Mouse (Mus musculus): Measurements from ENCODE around the gene Cnnm4. TPM values are rescaled to one million over a fixed set of nuclear protein-coding genes. Genes with fewer than 3 reads are reported as not detected.

Cnnm4 gene
- total RNA-seq, 1 experiment, result 10.7 TPM

DNA sequence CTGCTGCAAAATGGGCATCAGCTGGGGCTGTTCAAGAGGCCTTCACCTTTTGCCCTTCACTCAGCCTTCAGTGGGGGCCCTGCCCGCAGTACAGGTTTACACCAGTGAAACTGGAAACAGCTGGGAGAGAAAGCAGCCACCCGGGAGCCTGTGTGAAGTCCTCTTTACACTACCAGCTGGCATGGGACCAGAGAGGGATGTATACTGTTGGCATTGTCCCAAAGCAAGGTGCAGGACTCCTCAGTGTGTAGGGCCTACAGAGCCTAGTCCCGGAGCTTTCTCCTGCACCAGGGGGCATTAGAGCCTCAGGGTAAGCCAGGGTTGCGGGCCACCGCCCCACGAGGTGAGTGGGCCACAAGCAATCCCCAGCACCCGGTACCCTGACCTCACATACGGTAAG, 59.1 kb downstream of the Cnnm4 start:
- H3K9me3 ChIP-seq (ENCODE audit: control insufficient read depth, insufficient read depth, low read depth, low read length), result no peaks in the 10 kb centered on the region

DNA sequence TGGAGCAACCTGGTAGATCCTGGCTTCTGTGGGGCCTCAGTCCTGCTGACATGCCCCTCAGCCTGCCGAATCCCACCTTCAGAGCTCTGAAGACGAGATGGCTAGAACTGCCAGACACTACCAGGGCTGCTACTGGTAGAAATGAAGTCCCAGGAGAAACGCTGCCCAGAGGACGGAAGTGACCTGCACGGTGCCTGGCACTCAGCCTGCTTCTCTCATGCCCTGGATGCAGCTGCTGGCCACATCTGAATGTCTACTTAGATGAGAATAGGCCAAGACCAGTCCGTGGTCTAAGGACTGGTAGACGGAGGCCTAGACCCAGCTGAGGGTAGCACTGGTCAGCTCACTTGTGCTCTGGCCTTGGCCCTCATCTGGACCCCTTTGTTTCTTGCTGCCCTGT, 59.5 kb downstream of the Cnnm4 start:
- Histone ChIP-seq H3K36me3 (ENCODE audit: control insufficient read depth, insufficient read depth, low read length, poor library complexity, severe bottlenecking) (no peaks in the 10 kb centered on the region), H3K4me3 (ENCODE audit: insufficient read depth in 1 of 2, low read depth in 1 of 2, low read length in 2 of 2, poor library complexity in 1 of 2, severe bottlenecking in 1 of 2) (no peak overlapping the region), H3K4me1 (ENCODE audit: control insufficient read depth in 2 of 2, insufficient read depth in 2 of 2, low read length in 2 of 2, poor library complexity in 1 of 2) (peaks cover 2 to 5% of the 10 kb centered on the region in 2 experiments; a peak in 2 of 4 replicates), H3K27ac (ENCODE audit: insufficient read depth, low read depth, low read length, poor library complexity, severe bottlenecking) (no peak overlapping the region), H3K9me3 (ENCODE audit: control insufficient read depth, insufficient read depth, low read depth, low read length) (no peaks in the 10 kb centered on the region), H3K9ac (ENCODE audit: insufficient read depth, low read depth, low read length, poor library complexity, severe bottlenecking) (no peak overlapping the region)
- in situ Hi-C loops (cut with MboI; ENCODE audit: low sequenced_read_pairs in 2 of 2, unreplicated experiment in 2 of 2), result no loop called here
- no peak for DNase-seq (ENCODE audit: low read depth, low spot score)
- TF ChIP-seq ZNF384 (IDR thresholded peaks at IDR 0.05; ENCODE audit: low read depth, low read length) (no peak), ZC3H11A (IDR thresholded peaks at IDR 0.05; ENCODE audit: borderline replicate concordance, low read depth, low read length) (no peak), CHD2 (IDR thresholded peaks at IDR 0.05; ENCODE audit: low read depth, low read length) (no peak)

More for the DNA sequence above, 59.1 kb downstream of the Cnnm4 start:
- TF ChIP-seq ZNF384 (IDR thresholded peaks at IDR 0.05; ENCODE audit: low read depth, low read length) (no peak), HCFC1 (IDR thresholded peaks at IDR 0.05; ENCODE audit: borderline replicate concordance, insufficient read depth, low read length) (no peak), ZC3H11A (IDR thresholded peaks at IDR 0.05; ENCODE audit: borderline replicate concordance, low read depth, low read length) (no peak), CHD2 (IDR thresholded peaks at IDR 0.05; ENCODE audit: low read depth, low read length) (no peak), MAFK (IDR thresholded peaks at IDR 0.05; ENCODE audit: insufficient read depth, low read depth, low read length) (no peak)
- peaks cover 4% of the 10 kb centered on the region for H3K36me3 ChIP-seq (ENCODE audit: control insufficient read depth, insufficient read depth, low read length, poor library complexity, severe bottlenecking)
- H3K9ac ChIP-seq (ENCODE audit: insufficient read depth, low read depth, low read length, poor library complexity, severe bottlenecking), result no peak overlapping the region
- H3K4me3 ChIP-seq (ENCODE audit: insufficient read depth in 1 of 2, low read depth in 1 of 2, low read length in 2 of 2, poor library complexity in 1 of 2, severe bottlenecking in 1 of 2), result no peak overlapping the region
- H3K4me1 ChIP-seq (ENCODE audit: control insufficient read depth in 2 of 2, insufficient read depth in 2 of 2, low read length in 2 of 2, poor library complexity in 1 of 2), result peaks cover 2 to 5% of the 10 kb centered on the region in 2 experiments; a peak in 2 of 4 replicates
- H3K27ac ChIP-seq (ENCODE audit: insufficient read depth, low read depth, low read length, poor library complexity, severe bottlenecking), result no peak overlapping the region
- no peak for DNase-seq (ENCODE audit: low read depth, low spot score)
- in situ Hi-C loops (cut with MboI; ENCODE audit: low sequenced_read_pairs in 2 of 2, unreplicated experiment in 2 of 2), result no loop called here

DNA sequence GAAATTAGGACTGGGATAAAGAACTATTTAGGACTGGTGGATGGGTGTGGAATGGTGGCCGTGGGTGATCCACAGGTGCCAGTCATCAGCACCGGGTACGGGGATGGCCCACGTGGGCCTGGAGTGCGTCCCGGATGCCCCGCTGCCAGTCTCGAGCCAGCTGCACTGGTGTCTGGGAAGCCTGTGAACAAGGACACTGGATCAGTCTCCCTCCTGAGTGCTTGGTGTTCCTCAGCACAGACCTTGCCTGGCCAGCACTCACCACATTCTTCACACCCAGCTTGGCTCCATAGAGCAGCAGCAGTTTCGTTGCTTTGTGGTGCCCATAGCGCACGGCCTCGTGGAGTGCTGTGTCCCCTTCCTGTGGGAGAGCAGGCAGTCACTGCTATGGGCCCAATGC, 60.0 kb downstream of the Cnnm4 start:
- in situ Hi-C loops (cut with MboI; ENCODE audit: low sequenced_read_pairs in 2 of 2, unreplicated experiment in 2 of 2), result no loop called here

DNA sequence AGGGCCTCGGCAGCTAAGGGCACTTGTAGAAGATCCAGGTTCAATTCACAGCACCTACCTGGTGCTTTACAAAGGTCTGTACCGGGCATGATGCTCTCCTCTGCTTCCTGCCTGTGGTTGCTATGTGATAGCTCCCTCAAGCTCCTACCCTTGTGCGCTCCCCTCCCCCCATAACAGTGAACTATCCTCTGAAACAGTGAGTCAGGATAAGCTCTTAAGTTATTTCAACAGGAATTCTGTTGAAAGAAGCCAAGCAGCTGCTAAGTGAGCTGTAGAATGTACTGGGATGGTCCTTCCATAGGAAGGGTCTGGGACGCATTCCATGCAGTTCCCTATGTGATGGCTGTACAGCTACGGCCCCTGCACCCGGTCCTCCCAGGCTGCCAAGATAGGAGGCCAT, 62.1 kb downstream of the Cnnm4 start:
- no peak for DNase-seq (ENCODE audit: low read depth, low spot score)
- Histone ChIP-seq H3K27ac (ENCODE audit: insufficient read depth, low read depth, low read length, poor library complexity, severe bottlenecking) (no peak overlapping the region), H3K9ac (ENCODE audit: insufficient read depth, low read depth, low read length, poor library complexity, severe bottlenecking) (no peak overlapping the region), H3K4me3 (ENCODE audit: insufficient read depth in 1 of 2, low read depth in 1 of 2, low read length in 2 of 2, poor library complexity in 1 of 2, severe bottlenecking in 1 of 2) (no peak overlapping the region), H3K4me1 (ENCODE audit: control insufficient read depth in 2 of 2, insufficient read depth in 2 of 2, low read length in 2 of 2, poor library complexity in 1 of 2) (peaks cover 2 to 5% of the 10 kb centered on the region in 2 experiments; a peak in 2 of 4 replicates), H3K9me3 (ENCODE audit: control insufficient read depth, insufficient read depth, low read depth, low read length) (no peaks in the 10 kb centered on the region), H3K36me3 (ENCODE audit: control insufficient read depth, insufficient read depth, low read length, poor library complexity, severe bottlenecking) (no peaks in the 10 kb centered on the region)
- in situ Hi-C loops (cut with MboI; ENCODE audit: low sequenced_read_pairs in 2 of 2, unreplicated experiment in 2 of 2), result no loop called here
- TF ChIP-seq HCFC1 (IDR thresholded peaks at IDR 0.05; ENCODE audit: borderline replicate concordance, insufficient read depth, low read length), result no peak
- no peak for TF ChIP-seq ZNF384 (IDR thresholded peaks at IDR 0.05; ENCODE audit: low read depth, low read length)
- no peak for TF ChIP-seq MAFK (IDR thresholded peaks at IDR 0.05; ENCODE audit: insufficient read depth, low read depth, low read length)
- no peak for TF ChIP-seq ZC3H11A (IDR thresholded peaks at IDR 0.05; ENCODE audit: borderline replicate concordance, low read depth, low read length)
- no peak for TF ChIP-seq CHD2 (IDR thresholded peaks at IDR 0.05; ENCODE audit: low read depth, low read length)

More for the DNA sequence above, 60.0 kb downstream of the Cnnm4 start:
- no peaks in the 10 kb centered on the region for H3K9me3 ChIP-seq (ENCODE audit: control insufficient read depth, insufficient read depth, low read depth, low read length)
- no peak for DNase-seq (ENCODE audit: low read depth, low spot score)
- H3K36me3 ChIP-seq (ENCODE audit: control insufficient read depth, insufficient read depth, low read length, poor library complexity, severe bottlenecking), result no peaks in the 10 kb centered on the region
- H3K27ac ChIP-seq (ENCODE audit: insufficient read depth, low read depth, low read length, poor library complexity, severe bottlenecking), result no peak overlapping the region
- H3K4me3 ChIP-seq (ENCODE audit: insufficient read depth in 1 of 2, low read depth in 1 of 2, low read length in 2 of 2, poor library complexity in 1 of 2, severe bottlenecking in 1 of 2), result peak overlapping the region in 1 of 2 experiments; percentile 35; a peak in 2 of 4 replicates
- TF ChIP-seq MAFK (IDR thresholded peaks at IDR 0.05; ENCODE audit: insufficient read depth, low read depth, low read length), result no peak
- TF ChIP-seq HCFC1 (IDR thresholded peaks at IDR 0.05; ENCODE audit: borderline replicate concordance, insufficient read depth, low read length), result no peak
- TF ChIP-seq ZC3H11A (IDR thresholded peaks at IDR 0.05; ENCODE audit: borderline replicate concordance, low read depth, low read length), result no peak
- TF ChIP-seq CHD2 (IDR thresholded peaks at IDR 0.05; ENCODE audit: low read depth, low read length), result no peak
- TF ChIP-seq ZNF384 (IDR thresholded peaks at IDR 0.05; ENCODE audit: low read depth, low read length), result no peak
- no peak overlapping the region for H3K9ac ChIP-seq (ENCODE audit: insufficient read depth, low read depth, low read length, poor library complexity, severe bottlenecking)
- peaks cover 2 to 5% of the 10 kb centered on the region in 2 experiments; a peak in 2 of 4 replicates for H3K4me1 ChIP-seq (ENCODE audit: control insufficient read depth in 2 of 2, insufficient read depth in 2 of 2, low read length in 2 of 2, poor library complexity in 1 of 2)

DNA sequence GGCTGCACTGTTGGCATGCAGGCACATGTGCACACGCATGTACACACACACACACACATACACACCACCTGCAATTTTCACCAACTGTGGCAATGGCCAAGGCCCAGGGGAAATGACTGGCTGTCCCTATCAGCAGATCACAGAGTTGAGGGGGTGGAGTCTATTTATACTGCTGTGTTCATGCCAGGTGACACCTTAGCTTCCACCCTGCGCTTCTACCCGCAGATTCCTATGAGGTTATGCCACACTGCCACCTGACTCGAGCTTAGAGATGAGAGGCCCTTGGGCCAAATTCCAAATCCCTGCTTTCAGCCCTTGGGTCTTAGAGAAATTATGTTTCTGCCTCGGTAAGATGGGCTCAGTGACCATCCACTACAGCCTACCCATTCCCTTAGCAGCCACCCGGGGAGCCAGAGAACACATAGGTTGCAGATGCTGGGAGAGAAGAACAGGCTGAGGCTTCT, 63.2 kb downstream of the Cnnm4 start:
- DNase-seq (ENCODE audit: low read depth, low spot score), result no peak
- no peak for TF ChIP-seq ZC3H11A (IDR thresholded peaks at IDR 0.05; ENCODE audit: borderline replicate concordance, low read depth, low read length)
- TF ChIP-seq ZNF384 (IDR thresholded peaks at IDR 0.05; ENCODE audit: low read depth, low read length), result no peak
- no peak for TF ChIP-seq MAFK (IDR thresholded peaks at IDR 0.05; ENCODE audit: insufficient read depth, low read depth, low read length)
- no peak for TF ChIP-seq CHD2 (IDR thresholded peaks at IDR 0.05; ENCODE audit: low read depth, low read length)
- no peak for TF ChIP-seq HCFC1 (IDR thresholded peaks at IDR 0.05; ENCODE audit: borderline replicate concordance, insufficient read depth, low read length)
- Histone ChIP-seq H3K9ac (ENCODE audit: insufficient read depth, low read depth, low read length, poor library complexity, severe bottlenecking) (no peak overlapping the region), H3K4me3 (ENCODE audit: insufficient read depth in 1 of 2, low read depth in 1 of 2, low read length in 2 of 2, poor library complexity in 1 of 2, severe bottlenecking in 1 of 2) (no peak overlapping the region), H3K27ac (ENCODE audit: insufficient read depth, low read depth, low read length, poor library complexity, severe bottlenecking) (no peak overlapping the region), H3K4me1 (ENCODE audit: control insufficient read depth in 2 of 2, insufficient read depth in 2 of 2, low read length in 2 of 2, poor library complexity in 1 of 2) (peaks cover 2 to 7% of the 10 kb centered on the region in 2 experiments; a peak in 2 of 4 replicates), H3K36me3 (ENCODE audit: control insufficient read depth, insufficient read depth, low read length, poor library complexity, severe bottlenecking) (peaks cover 3% of the 10 kb centered on the region; the same call in 1 of the 2 replicates), H3K9me3 (ENCODE audit: control insufficient read depth, insufficient read depth, low read depth, low read length) (no peaks in the 10 kb centered on the region)
- in situ Hi-C loops (cut with MboI; ENCODE audit: low sequenced_read_pairs in 2 of 2, unreplicated experiment in 2 of 2), result no loop called here

Measured in ES-E14 (cell line).